Mouse (Mus musculus) bone marrow, adult 2 months (tissue): ENCODE measurements around the gene Ddx21.
"Not testable (repeated sequence)": the region's sequence is repeated elsewhere in the genome, so short reads cannot be mapped to it uniquely, and the experiment has no call there.

Experiments
- CTCF ChIP-seq: fragments of 200-500 bp; IDR thresholded peaks from 2 replicates; pipeline ENCODE4 v1.5.1; 2011; ENCODE audit warnings: low read length, control low read depth; ENCODE audit not compliant: control insufficient read depth, insufficient read depth
- POLR2A ChIP-seq: fragments of 200-500 bp; IDR thresholded peaks from 2 replicates; pipeline ENCODE4 v1.6.1; 2011; ENCODE audit warnings: low read depth, mild to moderate bottlenecking, control low read depth, low read length, borderline replicate concordance; ENCODE audit not compliant: control insufficient read depth

DNA sequence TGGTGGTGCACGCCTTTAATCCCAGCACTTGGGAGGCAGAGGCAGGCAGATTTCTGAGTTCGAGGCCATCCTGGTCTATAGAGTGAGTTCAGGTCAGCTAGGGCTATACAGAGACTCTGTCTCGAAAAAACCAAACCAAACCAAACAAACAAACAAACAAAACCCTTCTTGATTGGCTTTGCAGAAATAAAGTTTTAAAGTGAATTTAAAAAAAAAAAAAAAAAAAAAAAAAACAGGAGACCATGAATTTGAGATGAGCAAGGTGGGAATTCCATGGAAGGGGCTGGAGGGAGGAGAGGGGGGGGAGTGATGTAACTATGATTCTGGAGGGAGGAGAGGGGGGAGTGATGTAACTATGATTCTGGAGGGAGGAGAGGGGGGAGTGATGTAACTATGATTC lies 2.8 kb downstream of the Ddx21 start:
- not testable (repeated sequence) for TF ChIP-seq POLR2A, CTCF
